ENCODE assay signal across 28 mouse cellular contexts in genomic region chr19:25176746-25177145, GRCm38 (mm10).
"Had no signal": no experiment of that assay in that cellular context is flagged by ENCODE, and none has a peak within 500 bp of the region (broad histone marks: within the 10 kb centered on the region; RNA-seq: fewer than 3 reads in every experiment).

No protein-coding gene starts in this region.

- H3K36me3 ChIP-seq: embryonic facial prominence, embryonic 10.5 days; embryonic facial prominence, embryonic 12.5 days; embryonic facial prominence, embryonic 13.5 days; embryonic facial prominence, embryonic 15.5 days; forebrain, embryonic 10.5 days; forebrain, embryonic 12.5 days; forebrain, embryonic 15.5 days had no signal

- H3K9me3 ChIP-seq: embryonic facial prominence, embryonic 10.5 days; embryonic facial prominence, embryonic 12.5 days; embryonic facial prominence, embryonic 13.5 days; embryonic facial prominence, embryonic 15.5 days; forebrain, embryonic 10.5 days; forebrain, embryonic 12.5 days; forebrain, embryonic 13.5 days; forebrain, embryonic 15.5 days had no signal

- H3K4me1 ChIP-seq: embryonic facial prominence, embryonic 10.5 days; embryonic facial prominence, embryonic 12.5 days; embryonic facial prominence, embryonic 13.5 days; embryonic facial prominence, embryonic 15.5 days; forebrain, embryonic 10.5 days; forebrain, embryonic 12.5 days; forebrain, embryonic 13.5 days; forebrain, embryonic 15.5 days had no signal

- H3K27ac ChIP-seq: embryonic facial prominence, embryonic 10.5 days; embryonic facial prominence, embryonic 12.5 days; embryonic facial prominence, embryonic 13.5 days; embryonic facial prominence, embryonic 15.5 days; forebrain, embryonic 10.5 days; forebrain, embryonic 12.5 days; forebrain, embryonic 13.5 days; forebrain, embryonic 15.5 days; gastrocnemius, adult 2 months; heart, adult 2 months had no signal

- H3K4me3 ChIP-seq: embryonic facial prominence, embryonic 10.5 days; embryonic facial prominence, embryonic 12.5 days; embryonic facial prominence, embryonic 13.5 days; embryonic facial prominence, embryonic 15.5 days; erythroblast, embryonic 14.5 days; forebrain, embryonic 10.5 days; forebrain, embryonic 12.5 days; forebrain, embryonic 13.5 days; forebrain, embryonic 15.5 days; gastrocnemius, adult 2 months; heart, adult 2 months had no signal

- H3K4me2 ChIP-seq: embryonic facial prominence, embryonic 12.5 days; embryonic facial prominence, embryonic 13.5 days; embryonic facial prominence, embryonic 15.5 days; forebrain, embryonic 12.5 days; forebrain, embryonic 13.5 days; forebrain, embryonic 15.5 days had no signal

- ATAC-seq: forebrain, embryonic 13.5 days; forebrain, embryonic 14.5 days; forebrain, embryonic 15.5 days; forebrain, embryonic 16.5 days; forebrain, postnatal 0 days had no signal

- DNase-seq: cerebellum, adult 2 months; cerebellum, adult 8-10 months; cerebellum, adult 9-10 months; cerebellum, adult 9-11 months; cerebellum, postnatal 10 days; cerebellum, postnatal 14 days; cerebellum, postnatal 25 days; cerebellum, postnatal 36 days; embryo, embryonic 11 days; forebrain, postnatal 0 days; gastrocnemius, adult 2 months; gastrocnemius, postnatal 10 days; gastrocnemius, postnatal 14 days; gastrocnemius, postnatal 25 days; gastrocnemius, postnatal 36 days; heart, adult 18-20 months had no signal

- H3K9ac ChIP-seq: embryonic facial prominence, embryonic 12.5 days; embryonic facial prominence, embryonic 13.5 days; embryonic facial prominence, embryonic 15.5 days; forebrain, embryonic 12.5 days; forebrain, embryonic 13.5 days; forebrain, embryonic 15.5 days; forebrain, postnatal 0 days had no signal

- H3K27me3 ChIP-seq: embryonic facial prominence, embryonic 12.5 days; embryonic facial prominence, embryonic 13.5 days; embryonic facial prominence, embryonic 15.5 days; forebrain, embryonic 13.5 days; forebrain, embryonic 15.5 days had no signal
